Mouse (Mus musculus): ENCODE data around the gene Sacm1l. TPM values are rescaled to one million over a fixed set of nuclear protein-coding genes. Genes with fewer than 3 reads are reported as not detected.

Sacm1l gene
- polyA plus RNA-seq, 1 experiment from 2014 or later: 65.4 TPM

DNA sequence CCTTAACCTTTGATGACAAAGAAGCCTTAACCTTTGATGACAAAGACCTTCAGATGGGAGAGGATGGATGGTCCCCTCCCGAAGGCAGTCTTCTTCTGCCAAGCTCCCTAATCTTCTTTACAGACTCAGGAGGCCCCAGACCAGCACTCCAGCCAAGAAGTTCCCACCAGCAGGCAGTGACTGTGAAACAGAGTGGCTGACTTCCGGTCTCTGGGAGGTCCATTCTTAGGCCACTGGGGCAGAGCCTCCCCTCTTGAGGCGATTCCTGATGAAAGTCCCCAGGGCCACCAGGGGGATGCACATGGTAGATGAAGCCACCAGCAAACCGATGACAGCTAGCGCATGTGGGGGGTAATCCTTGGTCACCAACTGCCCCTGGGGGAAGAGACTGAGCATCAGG lies 107.2 kb downstream of the Sacm1l start:
- H3K36me3 ChIP-seq (ENCODE audit: control insufficient read depth, insufficient read depth, low read length): no peaks in the 10 kb centered on the region
- no peak overlapping the region for H3K27ac ChIP-seq (ENCODE audit: low read length)
- H3K4me3 ChIP-seq (replicated peaks; ENCODE audit: low read length): no peak overlapping the region
- H3K4me1 ChIP-seq (ENCODE audit: control insufficient read depth, insufficient read depth, low read length): no peaks in the 10 kb centered on the region
- 67% methylated on average over 5 of the region's 5 CpGs for WGBS
- H3K9ac ChIP-seq (ENCODE audit: low read length): no peak overlapping the region
- no peaks in the 10 kb centered on the region for H3K27me3 ChIP-seq (ENCODE audit: control insufficient read depth, insufficient read depth, low read length)
- no peak overlapping the region for H3K4me2 ChIP-seq (ENCODE audit: low read depth, low read length)
- ATAC-seq (ENCODE audit: insufficient read depth, low FRiP score): no peak
- H3K9me3 ChIP-seq (replicated peaks; ENCODE audit: control insufficient read depth, low read length): no peaks in the 10 kb centered on the region

DNA sequence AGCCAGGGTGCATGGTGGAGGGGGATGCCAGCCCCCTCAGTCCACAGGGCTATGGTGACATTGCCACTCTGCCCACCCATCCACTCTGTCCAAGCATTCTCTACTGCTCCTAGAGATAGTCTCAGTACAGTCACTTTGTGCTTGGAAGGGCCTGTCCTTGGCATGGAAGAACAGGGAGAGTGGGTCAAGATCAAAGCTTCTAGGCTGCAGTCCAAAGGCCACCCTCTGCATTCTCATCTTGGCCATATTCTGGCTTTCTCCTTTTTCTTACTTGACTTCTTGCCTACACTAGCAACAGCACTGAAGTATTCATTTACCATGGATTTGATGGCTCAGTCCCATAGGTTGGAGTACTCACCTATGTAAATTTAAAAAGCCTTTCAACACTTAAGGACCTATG lies 108.7 kb downstream of the Sacm1l start:
- no peak overlapping the region for H3K9ac ChIP-seq (ENCODE audit: low read length)
- H3K4me3 ChIP-seq (replicated peaks; ENCODE audit: low read length): no peak overlapping the region
- no peak overlapping the region for H3K27ac ChIP-seq (ENCODE audit: low read length)
- H3K27me3 ChIP-seq (ENCODE audit: control insufficient read depth, insufficient read depth, low read length): no peaks in the 10 kb centered on the region
- H3K9me3 ChIP-seq (replicated peaks; ENCODE audit: control insufficient read depth, low read length): no peaks in the 10 kb centered on the region
- no peaks in the 10 kb centered on the region for H3K4me1 ChIP-seq (ENCODE audit: control insufficient read depth, insufficient read depth, low read length)
- H3K36me3 ChIP-seq (ENCODE audit: control insufficient read depth, insufficient read depth, low read length): no peaks in the 10 kb centered on the region
- no peak for ATAC-seq (ENCODE audit: insufficient read depth, low FRiP score)
- no peak overlapping the region for H3K4me2 ChIP-seq (ENCODE audit: low read depth, low read length)

DNA sequence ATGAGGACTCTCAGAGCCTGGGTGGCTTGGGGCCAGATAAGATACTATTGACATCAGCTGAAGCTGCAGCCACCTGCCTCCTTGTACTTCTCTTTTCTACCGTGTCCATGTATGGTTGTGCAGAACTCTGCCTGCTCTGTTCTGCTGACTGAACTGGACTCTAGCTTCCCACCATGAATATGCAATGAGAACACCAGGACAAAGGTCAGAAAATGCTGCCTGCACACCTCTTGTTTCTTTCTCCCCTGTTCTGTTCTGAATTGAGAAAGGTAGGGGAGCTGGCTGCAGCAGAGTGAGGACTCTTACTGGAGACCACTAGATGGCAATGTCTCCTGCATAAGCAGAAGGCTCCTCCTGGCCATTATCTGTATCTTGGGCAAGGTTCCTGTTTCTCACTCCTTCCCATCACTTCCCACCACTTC lies 109.1 kb downstream of the Sacm1l start:
- Histone ChIP-seq H3K36me3 (ENCODE audit: control insufficient read depth, insufficient read depth, low read length) (no peaks in the 10 kb centered on the region), H3K4me2 (ENCODE audit: low read depth, low read length) (no peak overlapping the region), H3K9me3 (replicated peaks; ENCODE audit: control insufficient read depth, low read length) (no peaks in the 10 kb centered on the region), H3K27me3 (ENCODE audit: control insufficient read depth, insufficient read depth, low read length) (no peaks in the 10 kb centered on the region), H3K9ac (ENCODE audit: low read length) (no peak overlapping the region), H3K4me1 (ENCODE audit: control insufficient read depth, insufficient read depth, low read length) (no peaks in the 10 kb centered on the region), H3K27ac (ENCODE audit: low read length) (no peak overlapping the region), H3K4me3 (replicated peaks; ENCODE audit: low read length) (no peak overlapping the region)
- ATAC-seq (ENCODE audit: insufficient read depth, low FRiP score): no peak
- WGBS: 63% methylated on average over 1 of the region's 1 CpGs

DNA sequence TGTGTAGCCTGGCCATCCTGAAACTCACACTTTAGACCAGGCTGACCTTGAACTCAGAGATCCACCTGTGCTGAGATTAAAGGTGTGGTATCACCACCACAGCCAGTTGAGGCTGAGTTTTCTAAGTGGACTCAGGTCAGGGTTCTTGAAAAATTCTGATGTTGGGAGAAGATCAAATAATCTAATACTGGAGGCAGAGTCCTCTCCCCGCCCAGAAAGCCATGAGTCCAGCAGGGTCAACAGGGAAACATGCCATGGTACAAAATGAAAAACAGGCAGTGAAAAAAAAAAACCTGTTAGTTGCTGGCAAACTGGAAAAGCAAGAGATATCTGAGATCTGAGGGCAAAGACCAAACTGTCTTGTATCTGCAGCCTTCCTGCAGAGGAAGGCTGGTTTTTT lies 110.5 kb downstream of the Sacm1l start:
- Histone ChIP-seq H3K4me2 (ENCODE audit: low read depth, low read length) (no peak overlapping the region), H3K27me3 (ENCODE audit: control insufficient read depth, insufficient read depth, low read length) (no peaks in the 10 kb centered on the region), H3K9ac (ENCODE audit: low read length) (no peak overlapping the region), H3K4me1 (ENCODE audit: control insufficient read depth, insufficient read depth, low read length) (no peaks in the 10 kb centered on the region), H3K4me3 (replicated peaks; ENCODE audit: low read length) (no peak overlapping the region), H3K27ac (ENCODE audit: low read length) (no peak overlapping the region), H3K36me3 (ENCODE audit: control insufficient read depth, insufficient read depth, low read length) (no peaks in the 10 kb centered on the region), H3K9me3 (replicated peaks; ENCODE audit: control insufficient read depth, low read length) (no peaks in the 10 kb centered on the region)
- no peak for ATAC-seq (ENCODE audit: insufficient read depth, low FRiP score)
- WGBS: 62% methylated on average over 1 of the region's 1 CpGs

Other genes starting within 250 kb of the Sacm1l start
- 790 and 882 TPM in 2 replicates for gene Lars2, start 162.8 kb upstream of the Sacm1l start, polyA plus RNA-seq (2015; fragmentation: Nextera tagmentation; extraction: Ambion mirVana)
- gene Limd1, start 51.1 kb upstream of the Sacm1l start, polyA plus RNA-seq (2015; fragmentation: Nextera tagmentation; extraction: Ambion mirVana): 48.8 and 49.6 TPM in 2 replicates
- gene Slc6a20b, start 102.8 kb downstream of the Sacm1l start, polyA plus RNA-seq (2015; fragmentation: Nextera tagmentation; extraction: Ambion mirVana): 0.21 and 0.31 TPM in 2 replicates
- 0.41 and 0.46 TPM in 2 replicates for gene Ccr9, start 148.7 kb downstream of the Sacm1l start, polyA plus RNA-seq (2015; fragmentation: Nextera tagmentation; extraction: Ambion mirVana)
- gene Slc6a20a, start 149.1 kb downstream of the Sacm1l start, polyA plus RNA-seq (2015; fragmentation: Nextera tagmentation; extraction: Ambion mirVana): 3.4 and 4.7 TPM in 2 replicates
- 46.4 and 47.8 TPM in 2 replicates for gene Lztfl1, start 187.9 kb downstream of the Sacm1l start, polyA plus RNA-seq (2015; fragmentation: Nextera tagmentation; extraction: Ambion mirVana)

Measured in stomach, embryonic 16.5 days (tissue).